Mouse (Mus musculus) ES-Bruce4 (cell line): ENCODE results near the gene Sertad2. TPM values are rescaled to one million over a fixed set of nuclear protein-coding genes. Genes with fewer than 3 reads are reported as not detected.
A peak's percentile ranks its signal among the peaks of the same experiment; 100 is the strongest.

Experiments used
- H3K27ac ChIP-seq: 2 replicates; pipeline ENCODE4 v1.5.1; 2012; ENCODE audit warnings: low read length, inconsistent platforms; ENCODE audit not compliant: insufficient read depth
- H3K27me3 ChIP-seq: 2 replicates; pipeline ENCODE4 v1.6.1; 2012; ENCODE audit warnings: mild to moderate bottlenecking, low read length, inconsistent platforms; ENCODE audit not compliant: control insufficient read depth, poor library complexity, insufficient read depth, severe bottlenecking
- H3K36me3 ChIP-seq: 2 replicates; pipeline ENCODE4 v1.6.1; 2012; ENCODE audit warnings: inconsistent platforms, mild to moderate bottlenecking, low read length, moderate library complexity; ENCODE audit not compliant: control insufficient read depth, poor library complexity, insufficient read depth, severe bottlenecking
- H3K4me1 ChIP-seq: one replicate; pipeline ENCODE4 v1.8.1; 2011; ENCODE audit warnings: low read length; ENCODE audit not compliant: control insufficient read depth, insufficient read depth
- H3K4me3 ChIP-seq: 2 replicates; pipeline ENCODE4 v1.5.1; 2011; ENCODE audit warnings: low read depth, mild to moderate bottlenecking, low read length
- H3K9ac ChIP-seq: 2 replicates; pipeline ENCODE4 v1.6.1; 2012; ENCODE audit warnings: low read depth, mild to moderate bottlenecking, inconsistent platforms; ENCODE audit not compliant: poor library complexity, severe bottlenecking
- H3K9me3 ChIP-seq: replicated peaks from 2 replicates; pipeline ENCODE4 v1.6.1; 2012; ENCODE audit warnings: mild to moderate bottlenecking, low read length, inconsistent platforms; ENCODE audit not compliant: control insufficient read depth, poor library complexity, insufficient read depth, severe bottlenecking
- CTCF ChIP-seq: IDR thresholded peaks from one replicate; pipeline ENCODE4 v1.8.1; 2011; ENCODE audit warnings: low read depth, low read length
- EP300 ChIP-seq: IDR thresholded peaks from 2 replicates; pipeline ENCODE4 v1.6.1; 2011; ENCODE audit warnings: low read depth, low read length; ENCODE audit not compliant: insufficient read depth
- POLR2A ChIP-seq: IDR thresholded peaks from one replicate; pipeline ENCODE4 v1.8.1; 2011; ENCODE audit warnings: low read length; ENCODE audit not compliant: insufficient read depth
- polyA plus RNA-seq: library from polyadenylated mRNA; stranded (reverse); fragments of >200 nt; gene quantifications from 2 replicates; pipeline ENCODE4 v1.2.4, GENCODE M21; 2011; ENCODE audit warnings: low read depth; ENCODE audit not compliant: missing spikeins, insufficient read depth, insufficient read length

The Sertad2 gene
- polyA plus RNA-seq, 1 experiment, result 23.1 TPM

DNA sequence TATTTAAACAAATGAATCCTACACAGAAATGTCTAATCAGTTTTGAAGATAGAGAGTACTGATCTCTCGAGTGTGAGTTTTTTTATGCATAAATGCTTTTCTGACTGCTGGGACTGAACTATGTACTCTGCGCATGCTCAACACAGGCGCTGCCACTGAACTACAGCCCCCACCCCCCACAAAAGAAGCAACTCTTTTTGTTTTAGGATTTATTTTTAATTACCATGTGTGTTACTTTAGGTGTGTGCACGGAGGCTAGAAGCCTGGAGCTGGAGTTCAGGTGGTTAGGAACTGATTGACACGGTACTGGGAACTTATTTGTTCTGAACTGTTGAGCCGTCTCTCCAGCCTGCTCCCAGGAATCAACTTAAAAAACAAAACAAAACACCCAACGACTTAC is 7.1 kb downstream of the Sertad2 start:
- TF ChIP-seq POLR2A, result no peak
- no peak for TF ChIP-seq EP300
- no peak for TF ChIP-seq CTCF
- no peak overlapping the region for H3K4me3 ChIP-seq
- H3K9ac ChIP-seq, result no peak overlapping the region
- H3K27me3 ChIP-seq, result no peaks in the 10 kb centered on the region
- no peaks in the 10 kb centered on the region for H3K9me3 ChIP-seq
- no peak overlapping the region for H3K27ac ChIP-seq
- H3K4me1 ChIP-seq, result no peaks in the 10 kb centered on the region
- H3K36me3 ChIP-seq, result peaks cover 4% of the 10 kb centered on the region; the same call in 1 of the 2 replicates

DNA sequence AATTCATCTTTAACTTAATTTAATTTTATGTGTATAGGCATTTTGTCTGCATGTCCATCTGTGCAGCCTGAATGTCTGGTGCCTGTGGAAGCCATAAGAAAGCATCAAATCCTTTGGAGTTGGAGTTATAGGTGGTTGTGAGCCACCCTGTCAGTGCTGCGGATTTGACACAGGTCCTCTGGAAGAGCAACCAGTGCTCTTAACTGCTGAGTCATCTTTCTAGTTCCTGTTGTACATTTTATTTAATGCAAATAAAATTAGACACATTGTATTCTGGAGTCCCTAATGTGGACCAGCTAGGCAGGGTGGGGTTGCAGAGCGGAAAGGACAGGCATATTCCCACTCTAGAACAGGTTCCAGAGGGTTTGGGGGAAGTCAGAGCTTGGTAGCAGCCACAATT is 9.0 kb downstream of the Sertad2 start:
- H3K4me1 ChIP-seq, result no peaks in the 10 kb centered on the region
- H3K9ac ChIP-seq, result no peak overlapping the region
- H3K36me3 ChIP-seq, result peaks cover 4% of the 10 kb centered on the region
- no peak overlapping the region for H3K4me3 ChIP-seq
- H3K27ac ChIP-seq, result no peak overlapping the region
- TF ChIP-seq CTCF (no peak), EP300 (no peak), POLR2A (no peak)
- no peaks in the 10 kb centered on the region for H3K27me3 ChIP-seq
- H3K9me3 ChIP-seq, result no peaks in the 10 kb centered on the region

DNA sequence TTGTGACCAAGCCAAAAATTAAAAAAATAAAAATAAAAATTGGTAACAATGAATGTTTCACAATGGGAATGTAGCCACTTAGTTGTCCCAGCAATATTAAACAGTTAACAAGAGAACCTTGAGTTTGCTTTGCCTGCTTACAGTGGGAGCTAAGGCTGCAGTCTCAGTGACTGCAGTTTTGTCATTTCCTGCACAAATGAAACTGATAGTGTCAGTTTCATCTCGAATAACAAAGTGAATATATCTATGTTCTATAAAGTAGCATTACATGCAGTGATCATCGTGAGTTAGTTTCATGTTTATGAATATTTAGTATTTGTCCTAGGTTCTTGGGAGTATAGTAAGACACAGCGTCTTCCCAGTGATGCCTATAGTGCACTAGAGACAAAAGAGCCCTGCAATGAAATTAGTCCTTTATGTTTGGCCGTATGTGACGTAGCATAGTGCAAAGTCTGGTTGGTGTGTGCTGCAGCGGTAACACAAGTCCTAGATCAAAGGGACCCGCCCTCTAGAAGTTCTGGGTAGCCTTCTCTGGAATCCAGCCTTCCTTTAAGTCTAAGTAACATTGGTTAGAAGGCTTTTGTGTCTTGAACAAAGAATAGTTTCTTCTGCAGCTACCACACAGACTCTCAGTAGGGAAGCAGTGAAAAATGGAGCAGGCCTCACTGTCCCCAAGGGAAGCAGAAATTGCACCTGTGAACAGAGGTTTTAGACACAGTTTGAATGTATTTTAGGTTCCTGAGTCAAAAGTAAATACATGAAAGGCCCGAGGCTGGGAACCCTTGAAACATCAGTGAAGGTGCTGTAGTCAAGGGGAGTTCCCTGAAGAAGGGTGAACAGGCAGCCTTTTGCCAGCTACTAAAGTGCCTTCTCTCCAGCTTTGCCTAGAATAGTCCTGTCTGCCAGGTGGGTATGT is 10.0 kb downstream of the Sertad2 start:
- Histone ChIP-seq H3K27me3 (no peaks in the 10 kb centered on the region), H3K4me3 (no peak overlapping the region), H3K36me3 (peaks cover 4% of the 10 kb centered on the region), H3K9me3 (no peaks in the 10 kb centered on the region), H3K4me1 (no peaks in the 10 kb centered on the region), H3K9ac (no peak overlapping the region), H3K27ac (0 out of 2 replicates have a peak overlapping the region, but pooled peaks have one; percentile 2)
- no peak for TF ChIP-seq POLR2A
- no peak for TF ChIP-seq CTCF
- no peak for TF ChIP-seq EP300

DNA sequence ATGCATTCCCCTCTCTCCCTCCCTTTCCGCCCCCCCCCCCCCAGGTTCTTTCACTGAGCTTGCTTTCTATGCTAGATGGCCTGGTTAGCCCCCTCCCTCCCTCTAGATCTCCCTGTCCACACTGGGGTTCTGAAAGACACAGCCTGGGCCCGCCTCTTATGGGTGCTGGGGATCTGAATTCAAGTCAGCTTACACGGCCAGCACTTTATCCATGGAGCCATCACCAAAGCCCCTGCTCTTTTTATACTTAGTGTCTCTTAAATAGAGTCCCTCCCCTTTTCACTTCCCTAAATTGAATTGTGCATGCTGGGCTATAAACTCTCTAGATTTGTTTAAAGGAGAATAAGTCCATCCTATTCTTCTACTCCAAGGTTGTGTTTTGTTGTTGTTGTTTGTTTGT is 12.6 kb downstream of the Sertad2 start:
- Histone ChIP-seq H3K36me3 (peaks cover 2% of the 10 kb centered on the region), H3K4me1 (no peaks in the 10 kb centered on the region)
- TF ChIP-seq CTCF (no peak), EP300 (no peak), POLR2A (no peak)

DNA sequence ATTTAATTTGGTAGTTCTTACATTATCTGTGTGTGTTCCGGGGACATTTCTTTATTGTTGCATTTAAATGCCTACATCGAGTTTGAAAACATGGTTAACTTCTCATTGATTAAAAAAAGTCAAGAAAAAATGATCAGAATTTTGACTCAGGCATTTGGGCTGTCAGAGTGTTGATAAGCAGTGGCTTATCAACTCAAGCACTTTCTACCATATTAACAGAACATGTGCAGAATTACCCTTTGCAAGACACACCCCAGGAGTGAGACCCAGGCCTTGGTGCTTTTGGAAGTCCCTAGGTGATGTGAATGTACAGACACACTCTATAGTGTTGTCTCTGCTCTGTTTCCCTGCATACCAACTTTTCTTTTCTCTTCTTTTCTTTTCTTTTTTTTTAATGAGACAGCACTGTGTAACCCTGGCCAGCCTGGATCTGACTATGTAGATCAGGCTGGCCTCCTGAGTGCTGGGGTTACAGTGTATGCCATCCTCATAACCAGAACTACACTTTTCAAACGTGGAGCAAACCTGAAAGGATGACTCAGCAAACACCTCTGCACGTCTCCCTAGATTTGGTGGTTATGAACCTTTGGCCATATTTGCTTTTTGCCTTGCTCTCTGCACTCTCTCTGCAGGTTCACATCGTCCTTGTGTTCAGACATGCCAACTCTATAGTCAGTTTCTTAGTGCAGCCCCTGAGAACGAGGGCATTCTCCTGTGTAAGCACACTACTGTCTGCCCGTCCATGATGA is 13.3 kb downstream of the Sertad2 start:
- Histone ChIP-seq H3K4me1 (no peaks in the 10 kb centered on the region), H3K36me3 (peaks cover 2% of the 10 kb centered on the region), H3K27me3 (no peaks in the 10 kb centered on the region), H3K9ac (no peak overlapping the region), H3K27ac (no peak overlapping the region), H3K9me3 (no peaks in the 10 kb centered on the region), H3K4me3 (no peak overlapping the region)
- TF ChIP-seq CTCF, result no peak
- TF ChIP-seq POLR2A, result no peak
- no peak for TF ChIP-seq EP300

More for the DNA sequence above, 12.6 kb downstream of the Sertad2 start:
- Histone ChIP-seq H3K27me3 (no peaks in the 10 kb centered on the region), H3K27ac (no peak overlapping the region), H3K9ac (no peak overlapping the region), H3K9me3 (no peaks in the 10 kb centered on the region), H3K4me3 (no peak overlapping the region)
